Mouse (Mus musculus) limb, embryonic 10.5 days (tissue): ENCODE measurements around the gene Zscan4c. TPM values are rescaled to one million over a fixed set of nuclear protein-coding genes. Genes with fewer than 3 reads are reported as not detected.
"Not testable (repeated sequence)": the region's sequence is repeated elsewhere in the genome, so short reads cannot be mapped to it uniquely, and the experiment has no call there.

Experiments used
- DNase-seq: peaks from one replicate; pipeline ENCODE4 v3.0.0-alpha.2; 2017; ENCODE audit warnings: low spot score
- H3K27ac ChIP-seq: fragments of 300-500 bp; sonication (generic); 2 replicates; pipeline ENCODE4 v1.5.1; 2016; ENCODE audit warnings: mild to moderate bottlenecking
- H3K27me3 ChIP-seq: fragments of 300-500 bp; sonication (generic); 2 replicates; pipeline ENCODE4 v1.6.1; 2016; ENCODE audit warnings: low read depth, mild to moderate bottlenecking; ENCODE audit not compliant: poor library complexity, severe bottlenecking
- H3K36me3 ChIP-seq: fragments of 300-500 bp; sonication (generic); 2 replicates; pipeline ENCODE4 v1.6.1; 2016; ENCODE audit warnings: mild to moderate bottlenecking, moderate library complexity
- H3K4me1 ChIP-seq: fragments of 300-500 bp; sonication (generic); 2 replicates; pipeline ENCODE4 v1.6.1; 2016
- H3K4me3 ChIP-seq: fragments of 300-500 bp; sonication (generic); 2 replicates; pipeline ENCODE4 v1.5.1; 2016; ENCODE audit warnings: mild to moderate bottlenecking, moderate library complexity
- H3K9me3 ChIP-seq: fragments of 300-500 bp; sonication (generic); replicated peaks from 2 replicates; pipeline ENCODE4 v1.6.1; 2016; ENCODE audit warnings: mild to moderate bottlenecking
- WGBS: fragments of 180-500 bp; shearing (Covaris S2); methylation state at CpG from one replicate; pipeline ENCODE4 v1.1.7; 2016; 5-methylcytosine and 5-hydroxymethylcytosine counted together
- microRNA-seq: library from miRNA; unstranded; fragments of <30 nt; microRNA quantifications from one replicate; pipeline ENCODE4, GENCODE M21; 2017
- polyA plus RNA-seq: library from polyadenylated mRNA; unstranded; fragments of >200 nt; fragmentation: Nextera tagmentation; extraction: Ambion mirVana; gene quantifications from 2 replicates; pipeline ENCODE4 v1.2.1, GENCODE M21; 2016

The Zscan4c gene
- not detected in 2 replicates for polyA plus RNA-seq

- H3K4me1 ChIP-seq, H3K9me3 ChIP-seq, DNase-seq, H3K36me3 ChIP-seq, H3K4me3 ChIP-seq, H3K27me3 ChIP-seq, H3K27ac ChIP-seq: not testable (repeated sequence)
- 94% methylated on average over 4 of the region's 4 CpGs for WGBS
Measured at GRCm38 (mm10) chr7:11005445-11005844, at the start of gene Zscan4c. TSS of gene Zscan4c (plus strand) at chr7:11005745.

Small RNA genes lying within 50 kb of the gene (microRNA-seq; reads per million reads assigned to microRNA genes)
- gene Mir297-1 = not detected

Other genes starting within 250 kb of the Zscan4c start
- gene Zscan4b, start 100.7 kb upstream of the Zscan4c start, polyA plus RNA-seq = not detected in 2 replicates
- not detected in 2 replicates for gene Zscan4-ps1, start 63.9 kb downstream of the Zscan4c start, polyA plus RNA-seq
- not detected in 2 replicates for gene Zscan4d, start 160.4 kb downstream of the Zscan4c start, polyA plus RNA-seq